ENCODE assay signal across 20 mouse cellular contexts in genomic region chr7:80840241-80840640, GRCm38 (mm10). TPM values are rescaled to one million over a fixed set of nuclear protein-coding genes. Genes with fewer than 3 reads are reported as not detected.
A peak's percentile ranks its signal among the peaks of the same experiment; 100 is the strongest.
DNase-seq lines count a peak whose midpoint lies in the region; ATAC-seq and TF ChIP-seq lines count a peak whose summit lies in the region.
"Had no signal": no experiment of that assay in that cellular context is flagged by ENCODE, and none has a peak within 500 bp of the region (broad histone marks: within the 10 kb centered on the region; RNA-seq: fewer than 3 reads in every experiment).

No protein-coding gene starts in this region.

- intact Hi-C loops in heart, adult 2 months (cut with DNase I), result no loop called here

- H3K27ac ChIP-seq in kidney, embryonic 16.5 days (ENCODE audit: low read length), result peak overlapping the region; percentile 9; the same call in 1 of the 2 replicates
- H3K27ac ChIP-seq in layer of hippocampus, adult 2 months, result no peak overlapping the region
- H3K27ac ChIP-seq in heart, adult 2 months, result no peak overlapping the region
- H3K27ac ChIP-seq: gastrocnemius, adult 2 months; heart, embryonic 15.5 days; hindbrain, embryonic 14.5 days; stomach, embryonic 15.5 days had no signal

- H3K4me3 ChIP-seq in kidney, embryonic 16.5 days (ENCODE audit: low read length), result no peak overlapping the region
- no peak overlapping the region for H3K4me3 ChIP-seq in layer of hippocampus, adult 2 months
- no peak overlapping the region for H3K4me3 ChIP-seq in heart, adult 2 months
- H3K4me3 ChIP-seq: gastrocnemius, adult 2 months; heart, embryonic 15.5 days; stomach, embryonic 15.5 days had no signal

- no peak for DNase-seq in kidney, adult 9 months
- DNase-seq in spleen, adult 12 weeks (ENCODE audit: low spot score), result no peak
- DNase-seq in layer of hippocampus, adult 2 months (ENCODE audit: low spot score in 2 of 2), result no peak
- no peak for DNase-seq in heart, adult 2 months
- DNase-seq: adrenal gland, postnatal 25 days; cerebellum, adult 8-10 months; gastrocnemius, adult 2 months; heart, postnatal 4 days; kidney, adult 18-20 months; left cerebral cortex, postnatal 4 days; right cerebral cortex, postnatal 25 days; thymus, adult 2 months had no signal

- peaks cover 21% of the 10 kb centered on the region; the same call in 1 of the 2 replicates for H3K4me1 ChIP-seq in kidney, embryonic 16.5 days (ENCODE audit: insufficient read depth, low read length)
- peaks cover 3% of the 10 kb centered on the region; the same call in 1 of the 2 replicates for H3K4me1 ChIP-seq in heart, adult 2 months (ENCODE audit: control insufficient read depth, insufficient read depth, low read length)

- no peaks in the 10 kb centered on the region for H3K27me3 ChIP-seq in kidney, embryonic 16.5 days (ENCODE audit: insufficient read depth, low read length)
- no peaks in the 10 kb centered on the region for H3K27me3 ChIP-seq in heart, adult 2 months (ENCODE audit: control insufficient read depth, insufficient read depth, low read length)
- H3K27me3 ChIP-seq: heart, embryonic 15.5 days; stomach, embryonic 15.5 days had no signal

- 63% methylated on average over 1 of the region's 1 CpGs for WGBS in kidney, embryonic 16.5 days
- WGBS in heart, adult 2 months, result 78% methylated on average over 1 of the region's 1 CpGs

- no peak for TF ChIP-seq CTCF in layer of hippocampus, adult 2 months (conservative IDR thresholded peaks at IDR 0.05)
- no peak for TF ChIP-seq CTCF in heart, adult 2 months (IDR thresholded peaks at IDR 0.05)

- H3K79me2 ChIP-seq in heart, adult 2 months (replicated peaks; ENCODE audit: control insufficient read depth, insufficient read depth, low read length), result no peaks in the 10 kb centered on the region

- no peaks in the 10 kb centered on the region for H3K9me3 ChIP-seq in kidney, embryonic 16.5 days (ENCODE audit: low read length)
- H3K9me3 ChIP-seq: heart, embryonic 15.5 days; stomach, embryonic 15.5 days had no signal

- H3K36me3 ChIP-seq in kidney, embryonic 16.5 days (ENCODE audit: insufficient read depth, low read length), result no peaks in the 10 kb centered on the region
- H3K36me3 ChIP-seq in heart, adult 2 months (ENCODE audit: control insufficient read depth, insufficient read depth, low read length), result no peaks in the 10 kb centered on the region
- H3K36me3 ChIP-seq: heart, embryonic 15.5 days; stomach, embryonic 15.5 days had no signal

- no peak overlapping the region for H3K4me2 ChIP-seq in kidney, embryonic 16.5 days (replicated peaks; ENCODE audit: low read depth, low read length)
- H3K4me2 ChIP-seq: heart, embryonic 15.5 days; hindbrain, embryonic 14.5 days; midbrain, embryonic 11.5 days; stomach, embryonic 15.5 days had no signal

- TF ChIP-seq POLR2A in heart, adult 2 months (IDR thresholded peaks at IDR 0.05; ENCODE audit: insufficient read depth, low read depth, low read length), result no peak

- no peak for ATAC-seq in kidney, embryonic 16.5 days (ENCODE audit: low FRiP score, low TSS enrichment)
- ATAC-seq in activated CD4-positive, CD25-positive, alpha-beta regulatory T cell, adult 4 months, result peak; percentile 87
- ATAC-seq in monocyte, adult 5-6 weeks (replicated peaks; ENCODE audit: insufficient number of reproducible peaks, low FRiP score, low TSS enrichment, poor library complexity, severe bottlenecking), result 0 out of 2 replicates have a peak, but pooled peaks have one; percentile 16
- ATAC-seq: forebrain, embryonic 14.5 days had no signal

- no peak for TF ChIP-seq EP300 in heart, adult 2 months (IDR thresholded peaks at IDR 0.05; ENCODE audit: insufficient read depth, low read depth, low read length)

- no peak overlapping the region for H3K9ac ChIP-seq in kidney, embryonic 16.5 days (replicated peaks; ENCODE audit: low read length)
- H3K9ac ChIP-seq in heart, adult 2 months (ENCODE audit: low read depth, low read length), result no peak overlapping the region
- H3K9ac ChIP-seq: heart, embryonic 15.5 days; hindbrain, embryonic 14.5 days; stomach, embryonic 15.5 days had no signal

RNA-seq across cellular contexts. Expression of gene Iqgap1, which starts 14.5 kb away (rescaled TPM):
- polyA plus RNA-seq in kidney, embryonic 16.5 days (2015; fragmentation: Nextera tagmentation; extraction: Ambion mirVana), result 97.7 and 101 TPM in 2 replicates
- 100 to 1,000 TPM; 203 to 267 TPM for polyA plus RNA-seq in activated CD4-positive, CD25-positive, alpha-beta regulatory T cell, adult 4 months (2017; shearing (Covaris generic))
- total RNA-seq in monocyte, adult 5-6 weeks (2017), result 598 to 656 TPM (median 610 TPM) in 3 replicates
- 10 to 100 TPM; 19.4 to 21.6 TPM for total RNA-seq in layer of hippocampus, adult 2 months (2021)
- total RNA-seq in heart, adult 2 months (2021), result 10 to 100 TPM; 33.5 to 35.8 TPM
- polyA plus RNA-seq in heart, adult 2 months (2012; rRNA removed), result 34.8 and 47.5 TPM in 2 replicates

RNA-seq across cellular contexts. Expression of gene Zscan2, which starts 20.5 kb away (rescaled TPM):
- 3.0 and 3.2 TPM in 2 replicates for polyA plus RNA-seq in kidney, embryonic 16.5 days (2015; fragmentation: Nextera tagmentation; extraction: Ambion mirVana)
- polyA plus RNA-seq in activated CD4-positive, CD25-positive, alpha-beta regulatory T cell, adult 4 months (2017; shearing (Covaris generic)), result 1 to 10 TPM; 3.0 to 3.3 TPM
- 6.9 to 12.1 TPM (median 9.2 TPM) in 3 replicates for total RNA-seq in monocyte, adult 5-6 weeks (2017)
- 10 to 100 TPM; 15.1 to 17.4 TPM for total RNA-seq in layer of hippocampus, adult 2 months (2021)
- total RNA-seq in heart, adult 2 months (2021), result 1 to 10 TPM; 5.7 to 6.3 TPM
- polyA plus RNA-seq in heart, adult 2 months (2012; rRNA removed), result 3.0 and 4.0 TPM in 2 replicates

Comparison
In these comparisons a context has a peak if more than half of its experiments do, and no peak if none do; other contexts are left out.
1. RNA of gene Iqgap1, which starts 14.5 kb away (total RNA-seq): 598 to 656 TPM in monocyte, adult 5-6 weeks; 33.5 to 35.8 TPM in heart, adult 2 months and 19.4 to 21.6 TPM in layer of hippocampus, adult 2 months; every median in the first group is over 10 times any median in the second.